Mouse (Mus musculus) monocyte, adult 59 days (primary cell): ENCODE measurements around the gene S100z. TPM values are rescaled to one million over a fixed set of nuclear protein-coding genes. Genes with fewer than 3 reads are reported as not detected.

Source experiments
- total RNA-seq, 2 experiments: library from RNA; stranded (reverse); gene quantifications; one replicate each; pipeline ENCODE4 v1.2.4; 2023

Gene S100z
- total RNA-seq = not detected

GRCm38 (mm10) chr13:95478671-95479413 lies at the start of gene S100z:
Gene S100z, minus strand, starts transcription at chr13:95478721.

GRCm38 (mm10) chr13:95524674-95525491 lies 46.4 kb upstream of the S100z start, which contains the start of gene F2rl1:
Gene F2rl1, minus strand, starts transcription at chr13:95525227.

GRCm38 (mm10) chr13:95444824-95445223 lies 33.7 kb downstream of the S100z start, which contains the start of gene Crhbp:
Gene Crhbp, minus strand, starts transcription at chr13:95444924.

Other genes with a start within 250 kb of the S100z start
- gene Pde8b, start 228.4 kb downstream of the S100z start, total RNA-seq = 1 to 10 TPM; 6.4 to 7.9 TPM
- gene Zbed3, start 155.1 kb downstream of the S100z start, total RNA-seq = 1 to 10 TPM; 5.7 to 7.6 TPM
- 10 to 100 TPM; 32.6 to 35.1 TPM for gene Aggf1, start 103.4 kb downstream of the S100z start, total RNA-seq
- not detected for gene Crhbp, start 33.8 kb downstream of the S100z start, total RNA-seq
- gene F2rl1, start 46.5 kb upstream of the S100z start, total RNA-seq = under 1 TPM in 1 of 2 experiments, not detected in 1; 0.24 TPM
- 1 to 10 TPM; 1.8 TPM for gene F2r, start 139.8 kb upstream of the S100z start, total RNA-seq
- not detected for gene F2rl2, start 218.1 kb upstream of the S100z start, total RNA-seq